Mouse (Mus musculus) spleen, adult 2 months (tissue): ENCODE data around the gene Psmf1. TPM values are rescaled to one million over a fixed set of nuclear protein-coding genes. Genes with fewer than 3 reads are reported as not detected.

Experiments used
- DNase-seq, 2 experiments: peaks; one replicate each; pipeline versions ENCODE4 v3.0.0 to v3.0.0-alpha.2; 2012 to 2021; ENCODE audit warnings: low spot score in 2 of 2, low read depth in 1 of 2
- H3K27ac ChIP-seq: fragments of 200-500 bp; 2 replicates; pipeline ENCODE4 v1.5.1; 2012; ENCODE audit warnings: low read length, inconsistent platforms; ENCODE audit not compliant: insufficient read depth
- H3K27me3 ChIP-seq: fragments of 200-500 bp; 2 replicates; pipeline ENCODE4 v1.6.1; 2012; ENCODE audit warnings: mild to moderate bottlenecking, moderate library complexity, low read length, inconsistent platforms; ENCODE audit not compliant: control insufficient read depth, insufficient read depth
- H3K36me3 ChIP-seq: fragments of 200-500 bp; 2 replicates; pipeline ENCODE4 v1.6.1; 2012; ENCODE audit warnings: mild to moderate bottlenecking, low read length, inconsistent platforms; ENCODE audit not compliant: control insufficient read depth, insufficient read depth
- H3K4me1 ChIP-seq: fragments of 200-500 bp; 2 replicates; pipeline ENCODE4 v1.6.1; 2011; ENCODE audit warnings: inconsistent platforms; ENCODE audit not compliant: control insufficient read depth, insufficient read depth, insufficient read length
- H3K4me3 ChIP-seq: fragments of 200-500 bp; 2 replicates; pipeline ENCODE4 v1.5.1; 2011; ENCODE audit warnings: mild to moderate bottlenecking, inconsistent platforms; ENCODE audit not compliant: insufficient read depth, insufficient read length; ENCODE audit errors: extremely low read depth
- CTCF ChIP-seq: fragments of 200-500 bp; IDR thresholded peaks from 2 replicates; pipeline ENCODE4 v1.5.1; 2011; ENCODE audit warnings: mild to moderate bottlenecking, inconsistent platforms; ENCODE audit not compliant: insufficient read depth, insufficient read length, insufficient replicate concordance; ENCODE audit errors: extremely low read depth
- POLR2A ChIP-seq: fragments of 200-500 bp; IDR thresholded peaks from 2 replicates; pipeline ENCODE4 v1.6.1; 2011; ENCODE audit warnings: low read depth, low read length, inconsistent platforms
- WGBS: fragments of 180-500 bp; shearing (Covaris S2); methylation state at CpG from one replicate; pipeline ENCODE4 v1.1.7; 2018; 5-methylcytosine and 5-hydroxymethylcytosine counted together
- polyA plus RNA-seq: library from polyadenylated mRNA; depleted of rRNA; stranded (reverse); fragments of >200 nt; gene quantifications from 2 replicates; pipeline ENCODE4 v1.2.3, GENCODE M21; 2012

Psmf1 gene
- polyA plus RNA-seq, 1 experiment = 39.5 TPM

GRCm38 (mm10) chr2:151772169-151772568, 28.2 kb upstream of the Psmf1 start:
- WGBS = 65% methylated on average over 4 of the region's 4 CpGs
- no peaks in the 10 kb centered on the region for H3K27me3 ChIP-seq
- DNase-seq = no peak
- TF ChIP-seq CTCF (no peak), POLR2A (no peak)
- no peaks in the 10 kb centered on the region for H3K4me1 ChIP-seq
- H3K27ac ChIP-seq = no peak overlapping the region
- H3K4me3 ChIP-seq = no peak overlapping the region
- no peaks in the 10 kb centered on the region for H3K36me3 ChIP-seq

- no peaks in the 10 kb centered on the region for H3K4me1 ChIP-seq
- 87% methylated on average over 2 of the region's 2 CpGs for WGBS
- no peaks in the 10 kb centered on the region for H3K27me3 ChIP-seq
- TF ChIP-seq POLR2A = no peak
- TF ChIP-seq CTCF = no peak
- DNase-seq = no peak
- no peak overlapping the region for H3K4me3 ChIP-seq
- H3K27ac ChIP-seq = no peak overlapping the region
- H3K36me3 ChIP-seq = no peaks in the 10 kb centered on the region
Observed at GRCm38 (mm10) chr2:151764557-151764956, 20.6 kb upstream of the Psmf1 start.

DNA sequence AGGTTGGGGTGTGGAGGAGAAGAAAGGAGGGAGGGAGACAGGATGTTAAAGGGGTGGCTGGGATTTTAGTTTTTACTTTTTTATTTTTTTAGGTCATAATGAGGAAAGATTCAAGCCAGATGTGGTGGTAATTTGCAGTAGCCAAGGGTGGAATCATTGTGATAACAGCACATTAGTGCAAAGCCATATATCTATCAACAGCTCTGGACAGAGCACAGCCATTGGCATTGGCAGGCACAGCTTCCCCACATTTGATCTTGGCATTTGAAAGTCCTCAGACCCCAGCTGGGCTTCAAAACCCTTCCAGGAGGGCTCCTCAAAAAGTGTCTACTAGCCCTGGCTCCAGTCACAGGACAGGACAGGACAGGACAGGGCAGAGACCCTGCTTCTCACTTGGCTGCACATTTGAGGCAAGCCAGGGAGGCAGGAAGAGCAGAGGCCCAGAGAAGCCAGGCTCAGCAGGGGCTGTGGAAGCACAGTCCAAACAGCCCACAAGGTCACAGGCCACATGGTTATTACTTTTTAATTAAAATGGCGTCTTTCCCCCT, 14.9 kb upstream of the Psmf1 start:
- Histone ChIP-seq H3K27ac (no peak overlapping the region), H3K4me1 (no peaks in the 10 kb centered on the region), H3K4me3 (no peak overlapping the region), H3K27me3 (no peaks in the 10 kb centered on the region), H3K36me3 (no peaks in the 10 kb centered on the region)
- WGBS = 54% methylated on average over 1 of the region's 1 CpGs
- no peak for DNase-seq
- no peak for TF ChIP-seq CTCF
- TF ChIP-seq POLR2A = no peak

DNA sequence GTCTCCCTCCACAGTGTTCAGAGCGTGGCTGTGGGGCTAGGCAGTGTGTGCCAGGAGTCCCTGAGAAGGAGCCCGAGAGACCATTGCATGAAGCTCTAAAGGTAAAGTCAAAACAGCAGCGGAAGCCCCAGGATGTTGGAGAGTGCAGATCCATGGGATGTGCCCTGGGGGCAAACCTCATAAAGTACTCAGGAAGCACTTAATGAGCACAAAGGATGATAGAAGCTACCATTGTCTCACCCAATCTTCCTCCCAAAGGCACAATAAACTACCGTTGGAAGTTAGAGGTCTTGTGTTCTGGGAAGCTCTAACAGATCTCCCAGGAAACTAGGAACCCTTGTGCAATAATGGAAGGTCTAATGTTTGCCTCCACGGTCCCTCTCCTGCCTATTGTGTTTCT, 13.5 kb upstream of the Psmf1 start:
- H3K36me3 ChIP-seq = no peaks in the 10 kb centered on the region
- H3K27me3 ChIP-seq = no peaks in the 10 kb centered on the region
- no peaks in the 10 kb centered on the region for H3K4me1 ChIP-seq
- TF ChIP-seq CTCF (no peak), POLR2A (no peak)
- 57% methylated on average over 5 of the region's 5 CpGs for WGBS
- H3K4me3 ChIP-seq = no peak overlapping the region
- H3K27ac ChIP-seq = no peak overlapping the region
- DNase-seq = no peak

DNA sequence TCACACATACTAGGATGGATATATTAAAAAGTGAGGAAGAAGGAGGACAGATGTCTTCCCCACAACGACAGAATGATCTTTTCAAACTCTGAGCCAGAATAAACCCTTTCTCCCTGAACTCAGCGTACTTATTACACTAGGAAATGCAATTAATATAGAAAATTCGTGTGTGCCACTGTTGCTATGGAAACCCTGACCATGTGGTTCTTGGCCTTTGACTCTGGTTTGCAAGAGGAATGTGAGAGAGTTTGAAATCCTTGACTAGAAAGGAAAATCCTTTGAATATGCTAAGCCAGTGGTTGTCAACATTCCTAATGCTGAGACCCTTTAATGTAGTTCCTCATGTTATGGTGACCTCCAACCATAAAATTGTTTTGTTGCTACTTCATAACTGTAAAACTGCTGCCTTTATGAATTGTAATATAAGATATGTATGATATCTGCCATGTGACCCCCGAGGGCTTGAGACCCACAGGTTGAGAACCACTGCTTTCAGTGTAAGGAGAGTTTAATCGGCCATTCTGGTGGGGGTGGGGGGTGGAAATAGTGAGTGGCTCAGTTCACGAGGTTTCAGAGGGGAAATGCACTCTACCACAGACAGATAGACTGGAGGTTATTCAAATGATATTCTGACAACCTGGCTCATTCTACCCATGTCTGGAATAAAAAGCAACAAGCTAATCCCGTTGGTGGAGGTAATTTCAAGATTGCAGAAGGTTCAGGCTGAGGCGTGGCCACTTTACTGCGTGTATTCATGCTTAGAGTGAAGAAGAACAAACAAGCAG, 12.5 kb upstream of the Psmf1 start:
- Histone ChIP-seq H3K4me1 (no peaks in the 10 kb centered on the region), H3K4me3 (no peak overlapping the region), H3K27ac (no peak overlapping the region), H3K36me3 (no peaks in the 10 kb centered on the region), H3K27me3 (no peaks in the 10 kb centered on the region)
- TF ChIP-seq CTCF (no peak), POLR2A (no peak)
- DNase-seq = no peak
- WGBS = 53% methylated on average over 9 of the region's 9 CpGs

- TF ChIP-seq POLR2A (no peak), CTCF (no peak)
- H3K36me3 ChIP-seq = no peaks in the 10 kb centered on the region
- no peak overlapping the region for H3K4me3 ChIP-seq
- no peaks in the 10 kb centered on the region for H3K4me1 ChIP-seq
- H3K27me3 ChIP-seq = no peaks in the 10 kb centered on the region
- no peak overlapping the region for H3K27ac ChIP-seq
- 76% methylated on average over 5 of the region's 5 CpGs for WGBS
- DNase-seq = no peak
Observed at GRCm38 (mm10) chr2:151751330-151751729, 7.3 kb upstream of the Psmf1 start.
